Mouse (Mus musculus) brain, embryonic 18.5 days (tissue): ENCODE measurements around the gene Smpd4.

ENCODE experiments used
- DNase-seq: peaks from one replicate; pipeline ENCODE4 v3.0.0-alpha.2; 2012; ENCODE audit warnings: low read depth, low spot score

Gene Smpd4

DNA sequence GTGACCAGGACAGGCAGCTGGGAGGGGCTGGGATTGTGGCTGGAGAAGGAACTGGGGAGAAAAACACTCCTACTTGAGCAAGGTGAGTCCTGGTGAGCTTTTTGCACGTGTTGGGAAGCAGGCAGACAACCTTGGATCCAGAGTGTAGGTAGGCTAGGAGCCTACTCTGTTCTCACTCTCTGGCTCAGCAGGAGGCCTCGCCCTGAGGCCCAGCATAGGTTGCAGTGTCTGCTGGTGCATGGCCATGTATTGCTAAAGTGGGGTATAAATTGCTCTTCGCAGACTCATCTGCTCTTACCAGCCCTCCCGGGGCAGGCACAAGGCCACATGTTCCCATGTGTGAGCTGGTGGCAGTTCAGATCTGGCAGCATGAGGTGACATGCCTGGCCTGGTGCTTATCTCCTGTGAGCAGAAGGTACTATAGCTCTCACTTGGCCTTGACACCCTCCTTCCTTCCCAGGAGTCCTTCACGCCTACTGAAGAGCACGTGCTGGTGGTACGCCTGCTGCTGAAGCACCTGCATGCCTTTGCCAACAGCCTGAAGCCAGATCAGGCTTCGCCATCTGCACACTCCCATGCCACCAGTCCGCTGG is 19.0 kb downstream of the Smpd4 start:
- no peak for DNase-seq

DNA sequence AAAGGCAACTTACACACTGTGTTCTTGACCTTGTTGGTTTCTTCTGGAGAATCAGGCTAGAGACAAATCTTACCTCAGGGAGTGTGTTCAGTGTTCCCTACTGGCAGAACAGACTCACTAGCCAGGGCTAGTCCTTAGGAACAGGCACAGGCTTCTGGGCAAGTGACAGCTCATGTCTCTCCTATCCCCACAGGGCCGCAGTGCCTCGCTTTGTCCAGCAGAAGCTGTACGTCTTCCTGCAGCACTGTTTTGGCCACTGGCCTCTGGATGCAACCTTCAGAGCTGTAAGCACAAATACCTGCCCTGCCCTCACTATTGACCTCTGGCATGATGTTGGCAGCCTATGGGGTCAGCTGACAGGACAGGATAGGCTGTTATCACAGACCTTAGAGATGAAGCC is 19.9 kb downstream of the Smpd4 start:
- no peak for DNase-seq

- DNase-seq = no peak
Measured at GRCm38 (mm10) chr16:17639951-17640350, 20.8 kb downstream of the Smpd4 start.

DNA sequence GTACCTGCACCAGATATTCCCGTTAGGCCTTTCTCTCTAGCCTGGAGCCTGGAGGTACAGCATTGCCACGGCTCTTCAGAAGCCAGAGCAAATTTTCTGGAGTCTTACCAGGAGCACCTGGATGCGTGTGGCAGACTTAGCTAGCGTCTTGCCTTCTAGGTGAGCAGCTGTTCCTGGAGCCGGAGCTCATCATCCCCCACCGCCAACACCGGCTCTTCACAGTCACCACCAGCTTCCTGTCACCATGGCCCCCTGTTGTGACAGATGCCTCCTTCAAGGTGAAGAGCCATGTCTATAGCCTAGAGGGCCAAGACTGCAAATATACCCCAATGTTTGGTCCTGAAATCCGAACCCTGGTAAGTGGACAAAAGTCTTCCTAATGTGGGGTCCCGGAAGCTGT is 21.6 kb downstream of the Smpd4 start:
- DNase-seq = no peak

DNA sequence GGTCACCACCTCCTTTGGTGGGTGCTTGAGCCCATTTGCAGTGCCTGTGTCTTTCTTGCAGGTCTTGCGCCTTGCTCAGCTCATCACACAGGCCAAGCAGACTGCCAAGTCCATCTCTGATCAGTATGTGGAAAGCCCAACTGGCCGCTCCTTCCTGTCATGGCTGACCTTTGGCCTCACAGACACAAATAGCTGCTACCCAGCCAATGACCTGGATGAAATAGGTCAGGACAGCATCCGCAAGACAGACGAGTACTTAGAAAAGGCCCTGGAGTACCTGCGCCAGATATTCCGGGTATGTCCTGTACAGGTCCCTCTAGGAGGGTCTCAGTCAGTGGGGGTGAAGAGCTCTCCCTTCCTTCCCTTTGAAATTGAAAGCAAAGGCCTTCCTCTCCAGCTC is 22.1 kb downstream of the Smpd4 start:
- DNase-seq = no peak

DNA sequence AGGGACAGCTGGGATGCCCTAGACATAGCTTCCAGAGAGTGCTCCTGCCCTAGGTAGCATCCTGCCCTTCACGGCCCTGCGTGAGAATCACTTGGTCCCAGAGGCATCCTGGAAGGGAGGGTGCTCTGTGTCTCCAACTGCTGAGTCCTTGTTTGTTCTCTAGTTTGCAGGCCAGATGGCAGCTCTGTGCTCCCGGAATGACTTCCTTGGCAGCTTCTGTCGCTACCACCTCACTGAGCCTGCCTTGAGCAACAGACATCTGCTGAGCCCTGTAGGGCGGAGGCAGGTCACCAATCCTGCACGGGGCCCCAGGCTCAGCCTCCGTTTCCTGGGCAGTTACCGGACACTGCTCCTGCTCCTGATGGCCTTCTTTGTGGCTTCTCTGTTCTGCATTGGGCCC is 23.2 kb downstream of the Smpd4 start:
- no peak for DNase-seq

GRCm38 (mm10) chr16:17643437-17643990 is 24.4 kb downstream of the Smpd4 start:
- no peak for DNase-seq

DNA sequence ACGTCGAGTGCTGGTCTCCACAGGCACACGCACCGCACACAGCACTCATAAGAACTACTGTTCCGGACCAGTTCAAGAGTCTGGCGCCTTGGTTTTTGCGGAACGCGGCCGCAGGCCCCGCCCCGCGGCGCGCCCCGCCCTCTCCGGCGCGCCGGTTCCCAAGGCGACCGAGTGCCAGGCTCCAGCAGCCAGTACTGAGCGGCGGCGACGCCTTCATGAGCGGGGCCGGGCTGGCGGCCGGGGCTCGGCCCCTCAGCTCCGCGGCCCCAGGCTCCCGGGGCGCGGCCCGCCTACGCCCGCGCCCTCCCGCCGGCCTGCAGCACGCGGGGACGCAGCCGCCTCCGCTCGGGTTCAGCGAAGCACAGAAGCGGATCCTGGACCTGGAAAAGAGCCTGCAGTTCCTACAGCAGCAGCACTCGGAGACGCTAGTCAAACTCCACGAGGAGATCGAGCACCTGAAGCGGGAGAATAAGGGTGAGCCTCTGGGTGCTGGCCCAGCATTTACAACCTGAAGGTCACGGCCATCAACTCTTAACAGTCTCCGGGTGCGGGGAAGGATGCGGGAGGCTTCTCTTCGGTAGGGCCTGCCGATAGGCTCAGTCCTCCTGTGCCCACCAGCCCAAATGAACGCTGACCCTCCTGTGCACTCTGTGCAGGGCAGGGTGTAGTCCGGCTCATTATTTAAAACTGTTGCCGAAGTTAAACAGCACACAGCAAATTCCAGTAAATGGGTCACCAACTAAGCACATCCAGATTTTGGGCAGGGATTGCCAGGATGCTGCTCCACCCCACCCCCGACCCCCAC is 27.4 kb downstream of the Smpd4 start, which contains the start of gene Ccdc74a:
TSS of gene Ccdc74a (plus strand) at position 161 of the 805 bp plus-strand sequence.
- peak; percentile 30 for DNase-seq

GRCm38 (mm10) chr16:17647156-17647555 is 28.0 kb downstream of the Smpd4 start:
- no peak for DNase-seq

DNA sequence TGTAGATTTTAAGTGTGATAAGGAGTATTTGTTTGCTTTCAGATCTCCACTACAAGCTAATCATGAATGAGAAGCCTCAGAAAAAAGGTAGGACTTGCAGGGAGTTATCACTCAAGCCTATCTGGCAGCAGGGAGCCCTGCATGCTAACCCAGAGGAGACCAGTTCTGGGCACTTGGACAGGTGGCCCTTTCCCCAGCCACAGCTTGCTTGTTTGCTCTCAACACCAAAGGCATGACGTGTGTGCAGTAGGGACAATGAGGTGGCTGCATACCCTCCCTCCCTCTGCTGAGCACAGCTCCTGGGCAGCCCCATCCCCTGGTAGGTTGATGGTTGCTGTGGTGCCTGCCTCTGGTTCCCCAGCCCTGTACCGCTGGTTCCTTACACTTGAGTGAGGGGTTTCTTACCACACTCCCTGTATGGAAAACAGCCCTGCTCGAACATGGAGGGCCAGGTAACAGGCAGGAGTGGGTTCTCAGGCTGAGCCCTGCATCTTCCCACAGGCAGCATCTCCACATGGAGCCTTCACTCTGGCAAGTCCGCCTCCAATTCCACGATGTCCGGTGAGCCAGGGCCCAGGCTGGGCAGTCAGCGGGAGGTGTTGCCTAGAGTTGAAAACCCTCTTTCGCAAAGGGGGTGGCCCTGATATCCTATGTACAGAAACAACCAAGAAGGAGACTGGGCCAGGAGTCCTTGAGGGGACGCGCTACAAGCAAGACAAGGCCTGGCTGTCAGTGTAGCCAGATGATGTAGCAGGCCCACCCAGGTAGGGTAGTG is 28.6 kb downstream of the Smpd4 start:
- DNase-seq = no peak

GRCm38 (mm10) chr16:17649925-17650605 is 30.9 kb downstream of the Smpd4 start:
- DNase-seq = no peak

DNA sequence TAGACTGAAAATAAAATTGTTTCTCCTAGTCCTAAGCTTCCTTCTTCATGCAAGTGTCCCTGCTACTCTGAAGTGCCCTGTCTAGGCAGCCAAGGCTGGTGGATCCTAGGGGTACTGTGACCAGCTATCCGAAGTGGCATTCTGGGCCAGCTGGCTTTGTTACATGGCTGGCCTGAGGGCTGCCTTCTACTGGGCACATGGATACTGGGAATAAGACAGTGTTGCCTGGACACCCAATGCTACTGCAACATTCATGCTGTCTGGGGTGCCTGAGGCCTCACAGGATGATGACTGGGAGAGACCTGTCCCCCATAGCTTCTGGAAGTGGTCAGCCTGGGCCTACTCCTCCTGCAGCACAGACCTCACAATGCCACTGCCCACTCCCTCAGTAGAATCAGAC is 31.6 kb downstream of the Smpd4 start:
- no peak for DNase-seq

DNA sequence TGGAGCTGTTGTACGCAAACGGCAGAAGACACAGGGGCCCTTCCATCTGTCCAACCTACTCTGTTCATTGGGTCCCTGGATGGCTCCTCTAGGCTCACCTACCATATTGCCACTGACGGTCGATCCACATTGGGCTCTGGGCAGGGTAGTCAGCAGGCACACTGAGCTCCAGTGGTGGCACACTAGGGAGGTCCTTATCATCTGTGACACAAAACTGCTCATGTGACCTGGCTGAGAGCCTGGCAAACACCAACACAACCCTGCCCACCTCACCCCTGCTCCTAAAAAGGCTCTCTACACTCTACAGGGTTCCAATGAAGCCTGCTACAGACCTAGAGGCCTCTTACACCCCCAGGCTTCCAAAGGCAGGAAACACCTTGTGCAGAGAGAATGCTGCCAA is 33.5 kb downstream of the Smpd4 start:
- DNase-seq = no peak

- no peak for DNase-seq
Measured at GRCm38 (mm10) chr16:17653601-17654000, 34.4 kb downstream of the Smpd4 start.

- DNase-seq = no peak
Measured at GRCm38 (mm10) chr16:17654188-17654795, 35.1 kb downstream of the Smpd4 start.

GRCm38 (mm10) chr16:17656212-17656871 is 37.2 kb downstream of the Smpd4 start:
- no peak for DNase-seq

DNA sequence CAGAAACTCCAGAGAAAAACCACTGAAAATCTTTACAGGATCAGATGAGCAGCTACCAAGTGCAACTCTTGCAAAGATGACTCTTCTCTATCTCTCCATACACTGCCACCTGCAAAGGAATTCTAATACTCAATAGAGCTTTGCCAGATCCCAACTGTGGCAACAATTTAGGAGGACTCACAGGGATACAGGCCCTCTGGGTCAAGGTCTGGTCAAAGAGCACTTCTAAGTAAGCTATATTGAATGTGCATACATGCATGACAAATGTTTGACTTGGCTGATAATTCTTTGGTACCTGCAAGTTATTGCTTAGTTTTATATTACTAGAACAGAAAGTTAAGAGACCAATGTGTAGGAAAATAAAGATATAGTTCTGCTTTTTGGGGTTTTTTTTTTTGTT is 46.4 kb downstream of the Smpd4 start:
- DNase-seq = no peak

GRCm38 (mm10) chr16:17669886-17670285 is 50.7 kb downstream of the Smpd4 start:
- no peak for DNase-seq
